Mouse (Mus musculus) heart, embryonic 11.5 days (tissue): Measurements from ENCODE around the gene Immp2l. TPM values are rescaled to one million over a fixed set of nuclear protein-coding genes. Genes with fewer than 3 reads are reported as not detected.
A peak's percentile ranks its signal among the peaks of the same experiment; 100 is the strongest.

Experiments
- ATAC-seq: fragments of 200-750 bp; cut with Nextera tagmentation; replicated peaks from 2 replicates; pipeline ENCODE4 v1.8.0; 2017; ENCODE audit warnings: moderate library complexity; ENCODE audit not compliant: insufficient number of reproducible peaks, low FRiP score, low TSS enrichment
- H3K27ac ChIP-seq: fragments of 300-500 bp; sonication (generic); 2 replicates; pipeline ENCODE4 v1.5.1; 2014; ENCODE audit warnings: mild to moderate bottlenecking, low read depth, low read length
- H3K27me3 ChIP-seq: fragments of 300-500 bp; sonication (generic); 2 replicates; pipeline ENCODE4 v1.6.1; 2014; ENCODE audit warnings: mild to moderate bottlenecking, low read length, mixed read lengths; ENCODE audit not compliant: control insufficient read depth, insufficient read depth
- H3K36me3 ChIP-seq: fragments of 300-500 bp; sonication (generic); 2 replicates; pipeline ENCODE4 v1.6.1; 2014; ENCODE audit warnings: mild to moderate bottlenecking, low read length, moderate library complexity, mixed read lengths; ENCODE audit not compliant: control insufficient read depth, insufficient read depth
- H3K4me1 ChIP-seq: fragments of 300-500 bp; sonication (generic); 2 replicates; pipeline ENCODE4 v1.6.1; 2014; ENCODE audit warnings: low read length; ENCODE audit not compliant: control insufficient read depth, insufficient read depth
- H3K4me2 ChIP-seq: fragments of 300-500 bp; sonication (generic); 2 replicates; pipeline ENCODE4 v1.6.1; 2014; ENCODE audit warnings: mild to moderate bottlenecking, moderate library complexity
- H3K4me3 ChIP-seq: fragments of 300-500 bp; sonication (generic); 2 replicates; pipeline ENCODE4 v1.5.1; 2014; ENCODE audit warnings: low read depth, low read length
- H3K9ac ChIP-seq: fragments of 300-500 bp; sonication (generic); 2 replicates; pipeline ENCODE4 v1.6.1; 2014; ENCODE audit warnings: mild to moderate bottlenecking, low read depth, low read length, moderate library complexity
- H3K9me3 ChIP-seq: fragments of 300-500 bp; sonication (generic); replicated peaks from 2 replicates; pipeline ENCODE4 v1.6.1; 2016; ENCODE audit warnings: low read length; ENCODE audit not compliant: control insufficient read depth
- WGBS: fragments of 180-500 bp; shearing (Covaris S2); extraction: QIAGEN DNeasy Blood & Tissue Kit; methylation state at CpG from one replicate; pipeline ENCODE4 v1.1.7; 2014; ENCODE audit not compliant: insufficient replicate concordance; 5-methylcytosine and 5-hydroxymethylcytosine counted together
- polyA plus RNA-seq: library from polyadenylated mRNA; unstranded; fragments of >200 nt; fragmentation: Nextera tagmentation; extraction: Ambion mirVana; gene quantifications from 2 replicates; pipeline ENCODE4 v1.2.1, GENCODE M21; 2014

The Immp2l gene
- polyA plus RNA-seq, 1 experiment from 2014 or later = 8.2 TPM

- no peak overlapping the region for H3K9ac ChIP-seq
- H3K4me3 ChIP-seq = no peak overlapping the region
- no peaks in the 10 kb centered on the region for H3K9me3 ChIP-seq
- H3K4me2 ChIP-seq = no peak overlapping the region
- H3K27me3 ChIP-seq = no peaks in the 10 kb centered on the region
- no peaks in the 10 kb centered on the region for H3K36me3 ChIP-seq
- no peak overlapping the region for H3K27ac ChIP-seq
- H3K4me1 ChIP-seq = no peaks in the 10 kb centered on the region
- no peak for ATAC-seq
Observed at GRCm38 (mm10) chr12:41182856-41183255, 159.0 kb downstream of the Immp2l start.

- H3K36me3 ChIP-seq = no peaks in the 10 kb centered on the region
- no peak overlapping the region for H3K9ac ChIP-seq
- 74% methylated on average over 4 of the region's 4 CpGs for WGBS
- ATAC-seq = no peak
- no peak overlapping the region for H3K27ac ChIP-seq
- H3K9me3 ChIP-seq = no peaks in the 10 kb centered on the region
- H3K4me2 ChIP-seq = no peak overlapping the region
- no peaks in the 10 kb centered on the region for H3K4me1 ChIP-seq
- no peaks in the 10 kb centered on the region for H3K27me3 ChIP-seq
- no peak overlapping the region for H3K4me3 ChIP-seq
Observed at GRCm38 (mm10) chr12:41185060-41185459, 161.2 kb downstream of the Immp2l start.

- no peak for ATAC-seq
- Histone ChIP-seq H3K4me3 (no peak overlapping the region), H3K4me2 (no peak overlapping the region), H3K9ac (no peak overlapping the region), H3K36me3 (no peaks in the 10 kb centered on the region), H3K27ac (no peak overlapping the region), H3K27me3 (no peaks in the 10 kb centered on the region), H3K4me1 (no peaks in the 10 kb centered on the region), H3K9me3 (no peaks in the 10 kb centered on the region)
- 90% methylated on average over 6 of the region's 6 CpGs for WGBS
Observed at GRCm38 (mm10) chr12:41185509-41185908, 161.6 kb downstream of the Immp2l start.

GRCm38 (mm10) chr12:41192829-41193228 lies 168.9 kb downstream of the Immp2l start:
- H3K9ac ChIP-seq = no peak overlapping the region
- no peaks in the 10 kb centered on the region for H3K9me3 ChIP-seq
- ATAC-seq = no peak
- no peaks in the 10 kb centered on the region for H3K36me3 ChIP-seq
- no peak overlapping the region for H3K4me2 ChIP-seq
- 24% methylated on average over 3 of the region's 3 CpGs for WGBS
- H3K27me3 ChIP-seq = no peaks in the 10 kb centered on the region
- H3K4me3 ChIP-seq = no peak overlapping the region
- peak overlapping the region; percentile 10; the same call in 1 of the 2 replicates for H3K27ac ChIP-seq
- 0 out of 2 replicates have a peak, but pooled peaks cover 3% of the 10 kb centered on the region for H3K4me1 ChIP-seq

GRCm38 (mm10) chr12:41196374-41196773 lies 172.5 kb downstream of the Immp2l start:
- H3K27ac ChIP-seq = no peak overlapping the region
- H3K9me3 ChIP-seq = no peaks in the 10 kb centered on the region
- no peaks in the 10 kb centered on the region for H3K27me3 ChIP-seq

GRCm38 (mm10) chr12:41215186-41215585 lies 191.3 kb downstream of the Immp2l start:
- H3K4me2 ChIP-seq = no peak overlapping the region
- H3K36me3 ChIP-seq = no peaks in the 10 kb centered on the region
- H3K9me3 ChIP-seq = no peaks in the 10 kb centered on the region
- no peak overlapping the region for H3K27ac ChIP-seq
- H3K9ac ChIP-seq = no peak overlapping the region
- WGBS = 44% methylated on average over 1 of the region's 1 CpGs
- no peak overlapping the region for H3K4me3 ChIP-seq
- no peak for ATAC-seq
- no peaks in the 10 kb centered on the region for H3K27me3 ChIP-seq
- H3K4me1 ChIP-seq = no peaks in the 10 kb centered on the region

More at GRCm38 (mm10) chr12:41196374-41196773, 172.5 kb downstream of the Immp2l start:
- WGBS = 85% methylated on average over 2 of the region's 2 CpGs
- Histone ChIP-seq H3K4me2 (no peak overlapping the region), H3K9ac (no peak overlapping the region), H3K4me3 (no peak overlapping the region), H3K4me1 (0 out of 2 replicates have a peak, but pooled peaks cover 3% of the 10 kb centered on the region), H3K36me3 (no peaks in the 10 kb centered on the region)
- no peak for ATAC-seq

GRCm38 (mm10) chr12:41221893-41222292 lies 198.0 kb downstream of the Immp2l start:
- ATAC-seq = no peak
- no peaks in the 10 kb centered on the region for H3K36me3 ChIP-seq
- no peaks in the 10 kb centered on the region for H3K27me3 ChIP-seq
- WGBS = 52% methylated on average over 3 of the region's 3 CpGs
- H3K27ac ChIP-seq = no peak overlapping the region
- H3K4me2 ChIP-seq = no peak overlapping the region
- H3K4me1 ChIP-seq = no peaks in the 10 kb centered on the region
- no peaks in the 10 kb centered on the region for H3K9me3 ChIP-seq
- no peak overlapping the region for H3K9ac ChIP-seq
- no peak overlapping the region for H3K4me3 ChIP-seq

GRCm38 (mm10) chr12:41223686-41224085 lies 199.8 kb downstream of the Immp2l start:
- H3K9me3 ChIP-seq = no peaks in the 10 kb centered on the region
- no peaks in the 10 kb centered on the region for H3K27me3 ChIP-seq
- no peaks in the 10 kb centered on the region for H3K36me3 ChIP-seq
- 80% methylated on average over 1 of the region's 1 CpGs for WGBS
- no peak overlapping the region for H3K4me3 ChIP-seq
- H3K4me1 ChIP-seq = no peaks in the 10 kb centered on the region
- no peak overlapping the region for H3K27ac ChIP-seq
- ATAC-seq = no peak
- H3K9ac ChIP-seq = no peak overlapping the region
- H3K4me2 ChIP-seq = no peak overlapping the region

GRCm38 (mm10) chr12:41224538-41224937 lies 200.6 kb downstream of the Immp2l start:
- Histone ChIP-seq H3K4me2 (no peak overlapping the region), H3K36me3 (no peaks in the 10 kb centered on the region), H3K27me3 (no peaks in the 10 kb centered on the region), H3K4me1 (no peaks in the 10 kb centered on the region), H3K9me3 (no peaks in the 10 kb centered on the region), H3K27ac (no peak overlapping the region), H3K4me3 (no peak overlapping the region), H3K9ac (no peak overlapping the region)
- ATAC-seq = no peak
- 77% methylated on average over 4 of the region's 4 CpGs for WGBS
